Mouse (Mus musculus) stomach, embryonic 14.5 days (tissue): ENCODE data around the gene 5530401A14Rik. TPM values are rescaled to one million over a fixed set of nuclear protein-coding genes. Genes with fewer than 3 reads are reported as not detected.

Experiments
- ATAC-seq: fragments of 200-750 bp; cut with Nextera tagmentation; 2 replicates; pipeline ENCODE4 v1.8.0; 2017; ENCODE audit warnings: low read depth, moderate TSS enrichment; ENCODE audit not compliant: insufficient number of reproducible peaks, insufficient read depth, low FRiP score
- H3K27ac ChIP-seq: fragments of 300-500 bp; sonication (generic); 2 replicates; pipeline ENCODE4 v1.5.1; 2014; ENCODE audit warnings: mild to moderate bottlenecking, low read length, moderate library complexity, mixed read lengths
- H3K27me3 ChIP-seq: fragments of 300-500 bp; sonication (generic); 2 replicates; pipeline ENCODE4 v1.6.1; 2014; ENCODE audit warnings: low read length, control low read depth, mixed read lengths; ENCODE audit not compliant: control insufficient read depth, insufficient read depth
- H3K36me3 ChIP-seq: fragments of 300-500 bp; sonication (generic); 2 replicates; pipeline ENCODE4 v1.6.1; 2014; ENCODE audit warnings: mild to moderate bottlenecking, control low read depth, low read length, moderate library complexity, mixed read lengths; ENCODE audit not compliant: control insufficient read depth, insufficient read depth
- H3K4me1 ChIP-seq: fragments of 300-500 bp; sonication (generic); 2 replicates; pipeline ENCODE4 v1.6.1; 2014; ENCODE audit warnings: low read length, control low read depth, mixed read lengths; ENCODE audit not compliant: control insufficient read depth, insufficient read depth
- H3K4me2 ChIP-seq: fragments of 300-500 bp; sonication (generic); replicated peaks from 2 replicates; pipeline ENCODE4 v1.6.1; 2014; ENCODE audit warnings: low read depth, low read length, control low read depth
- H3K4me3 ChIP-seq: fragments of 300-500 bp; sonication (generic); 2 replicates; pipeline ENCODE4 v1.5.1; 2014; ENCODE audit warnings: low read depth, low read length, control low read depth
- H3K9ac ChIP-seq: fragments of 300-500 bp; sonication (generic); replicated peaks from 2 replicates; pipeline ENCODE4 v1.6.1; 2014; ENCODE audit warnings: low read depth, mild to moderate bottlenecking, control low read depth, low read length, moderate library complexity, mixed read lengths
- H3K9me3 ChIP-seq: fragments of 300-500 bp; sonication (generic); 2 replicates; pipeline ENCODE4 v1.6.1; 2016; ENCODE audit warnings: low read depth, low read length, control low read depth; ENCODE audit not compliant: control insufficient read depth
- WGBS: fragments of 180-500 bp; shearing (Covaris S2); extraction: QIAGEN DNeasy Blood & Tissue Kit; methylation state at CpG from one replicate; pipeline ENCODE4 v1.1.7; 2014; 5-methylcytosine and 5-hydroxymethylcytosine counted together
- polyA plus RNA-seq: library from polyadenylated mRNA; unstranded; fragments of >200 nt; fragmentation: Nextera tagmentation; extraction: Ambion mirVana; gene quantifications from 2 replicates; pipeline ENCODE4 v1.2.1, GENCODE M21; 2014

The 5530401A14Rik gene
- polyA plus RNA-seq, 1 experiment from 2014 or later: not detected

DNA sequence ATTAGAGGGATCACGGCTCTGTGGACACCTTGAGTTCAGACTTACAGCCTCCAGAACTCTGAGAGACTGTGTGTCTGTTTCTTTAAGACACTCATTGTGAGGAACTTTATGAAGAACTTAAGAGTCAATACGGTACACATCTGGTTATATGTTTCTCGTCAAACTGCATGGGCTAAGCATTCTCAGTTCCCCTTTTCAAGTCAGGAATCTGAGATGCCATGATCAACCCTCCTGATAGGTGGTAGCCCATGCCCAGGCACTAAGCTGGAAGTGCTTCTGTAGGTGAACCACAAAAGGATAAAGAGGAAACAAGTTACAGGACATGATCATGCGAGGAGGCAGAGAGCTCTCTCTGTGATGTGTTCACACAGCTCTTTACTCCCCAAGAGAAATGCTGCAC, 52.6 kb downstream of the 5530401A14Rik start:
- 80% methylated on average over 4 of the region's 4 CpGs for WGBS

DNA sequence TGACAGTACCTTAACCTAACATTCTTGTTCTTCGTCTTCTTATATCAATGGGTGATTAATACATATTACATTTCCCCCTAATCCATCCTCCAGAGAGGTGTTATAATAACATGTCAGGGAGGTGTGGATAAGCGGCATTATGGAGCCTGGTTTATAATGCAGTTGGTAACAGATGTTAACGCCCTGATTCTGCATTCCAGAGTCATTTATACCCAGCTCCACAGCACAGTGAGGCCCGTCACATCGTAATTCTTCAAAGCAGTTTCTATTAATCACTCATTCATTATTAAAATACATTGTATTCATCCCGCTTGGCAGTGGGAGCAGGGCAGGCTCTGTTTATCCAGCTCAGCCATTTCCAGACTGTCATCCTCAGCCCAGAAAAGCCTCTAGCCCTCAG, 55.0 kb downstream of the 5530401A14Rik start:
- Histone ChIP-seq H3K27me3 (no peaks in the 10 kb centered on the region), H3K4me3 (no peak overlapping the region), H3K9ac (no peak overlapping the region), H3K4me2 (no peak overlapping the region), H3K4me1 (no peaks in the 10 kb centered on the region), H3K36me3 (no peaks in the 10 kb centered on the region), H3K9me3 (no peaks in the 10 kb centered on the region), H3K27ac (no peak overlapping the region)
- WGBS: 15% methylated on average over 6 of the region's 6 CpGs
- no peak for ATAC-seq

More for the DNA sequence above, 52.6 kb downstream of the 5530401A14Rik start:
- H3K27ac ChIP-seq: no peak overlapping the region
- no peak overlapping the region for H3K4me2 ChIP-seq
- no peaks in the 10 kb centered on the region for H3K27me3 ChIP-seq
- ATAC-seq: no peak
- no peak overlapping the region for H3K9ac ChIP-seq
- H3K9me3 ChIP-seq: no peaks in the 10 kb centered on the region
- H3K4me3 ChIP-seq: no peak overlapping the region
- no peaks in the 10 kb centered on the region for H3K36me3 ChIP-seq
- no peaks in the 10 kb centered on the region for H3K4me1 ChIP-seq

DNA sequence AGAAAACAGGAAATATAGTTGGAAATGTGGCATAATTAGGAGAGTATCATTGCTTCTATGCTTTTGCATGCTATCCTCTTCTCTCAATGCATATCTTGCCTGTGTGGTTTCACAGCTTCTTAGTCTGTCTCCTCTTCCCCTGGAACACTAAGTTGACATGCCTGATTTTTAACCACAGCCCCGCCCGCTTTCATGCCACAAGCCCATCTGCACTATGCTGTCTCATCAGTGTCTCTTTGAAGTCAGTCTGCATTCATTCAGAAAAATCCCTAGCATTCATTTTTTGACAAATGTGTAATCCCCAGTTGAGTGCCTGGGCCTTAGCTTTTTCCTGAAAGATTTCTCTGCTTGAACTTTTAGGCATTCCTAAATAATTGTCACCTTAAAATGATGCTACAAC, 62.6 kb downstream of the 5530401A14Rik start:
- Histone ChIP-seq H3K36me3 (no peaks in the 10 kb centered on the region), H3K4me1 (no peaks in the 10 kb centered on the region), H3K27ac (no peak overlapping the region), H3K4me3 (no peak overlapping the region), H3K4me2 (no peak overlapping the region), H3K27me3 (no peaks in the 10 kb centered on the region), H3K9ac (no peak overlapping the region), H3K9me3 (no peaks in the 10 kb centered on the region)
- ATAC-seq: no peak
- 81% methylated on average over 2 of the region's 2 CpGs for WGBS

DNA sequence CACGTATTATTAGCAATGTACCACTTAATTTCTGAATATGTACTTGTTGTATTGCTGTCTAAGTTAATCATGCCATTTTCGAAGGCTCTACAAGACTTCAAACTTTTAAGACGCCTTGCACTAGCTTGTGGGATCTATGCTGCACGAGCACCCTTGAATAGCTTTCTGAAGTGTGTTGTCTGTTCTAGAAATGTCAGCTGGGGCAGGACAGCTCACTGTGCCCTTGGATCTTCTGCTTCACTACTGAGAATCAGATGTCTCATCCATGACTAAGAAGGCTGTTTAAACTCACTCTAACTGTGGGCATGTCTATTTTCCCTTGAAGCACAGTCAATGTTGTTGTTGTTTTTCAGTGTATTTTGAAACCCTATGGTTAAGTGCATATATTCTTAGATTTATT, 63.2 kb downstream of the 5530401A14Rik start:
- Histone ChIP-seq H3K4me3 (no peak overlapping the region), H3K9me3 (no peaks in the 10 kb centered on the region), H3K4me2 (no peak overlapping the region), H3K9ac (no peak overlapping the region), H3K27me3 (no peaks in the 10 kb centered on the region), H3K36me3 (no peaks in the 10 kb centered on the region), H3K27ac (no peak overlapping the region), H3K4me1 (no peaks in the 10 kb centered on the region)
- 86% methylated on average over 4 of the region's 4 CpGs for whole genome bisulfite sequencing
- ATAC-seq: no peak

DNA sequence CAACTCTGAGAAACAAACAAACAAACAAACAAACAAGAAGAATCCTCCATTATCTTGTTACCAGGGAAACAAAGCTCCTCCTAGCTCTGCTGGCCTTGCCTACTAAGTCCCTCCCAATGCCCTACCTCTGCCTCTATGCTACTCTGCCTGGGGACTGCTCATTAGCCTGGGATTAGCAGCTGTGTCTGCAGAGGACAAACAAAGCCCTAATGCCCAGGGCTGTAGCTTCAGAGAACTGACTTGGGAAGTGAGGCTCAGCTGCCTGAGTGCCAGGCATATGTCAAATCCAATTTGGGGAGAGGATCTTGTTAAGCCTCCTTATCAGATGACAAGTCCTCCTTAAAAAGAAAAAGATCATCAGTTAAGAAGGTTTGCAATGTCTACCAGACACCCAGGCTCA, 65.9 kb downstream of the 5530401A14Rik start:
- Histone ChIP-seq H3K4me3 (no peak overlapping the region), H3K9ac (no peak overlapping the region), H3K4me2 (no peak overlapping the region), H3K27me3 (no peaks in the 10 kb centered on the region), H3K36me3 (no peaks in the 10 kb centered on the region), H3K4me1 (no peaks in the 10 kb centered on the region), H3K9me3 (no peaks in the 10 kb centered on the region), H3K27ac (no peak overlapping the region)
- no peak for ATAC-seq

DNA sequence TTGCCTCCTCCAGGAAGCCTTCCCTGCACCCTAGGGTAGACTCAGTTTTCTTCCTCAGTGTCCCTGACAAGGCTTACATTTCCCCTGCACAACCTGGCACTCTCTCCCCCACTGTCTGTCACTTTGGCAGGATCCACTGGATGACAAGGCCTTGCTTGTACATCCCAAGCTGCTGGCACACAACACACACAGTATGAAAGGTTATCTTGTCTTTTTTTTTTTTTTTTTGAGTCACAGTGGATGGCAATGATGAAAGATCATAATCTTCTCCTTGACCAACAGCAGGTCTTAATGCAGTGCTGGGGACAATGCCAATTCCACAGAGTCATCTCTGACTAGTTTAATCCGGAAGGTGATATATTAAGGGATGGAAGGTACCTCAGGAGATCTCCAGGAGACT, 77.0 kb downstream of the 5530401A14Rik start:
- H3K27me3 ChIP-seq: no peaks in the 10 kb centered on the region
- H3K36me3 ChIP-seq: no peaks in the 10 kb centered on the region
- no peak overlapping the region for H3K9ac ChIP-seq
- no peaks in the 10 kb centered on the region for H3K4me1 ChIP-seq
- ATAC-seq: no peak
- H3K27ac ChIP-seq: no peak overlapping the region
- H3K9me3 ChIP-seq: no peaks in the 10 kb centered on the region
- WGBS: 81% methylated on average over 1 of the region's 1 CpGs
- no peak overlapping the region for H3K4me3 ChIP-seq
- H3K4me2 ChIP-seq: no peak overlapping the region

DNA sequence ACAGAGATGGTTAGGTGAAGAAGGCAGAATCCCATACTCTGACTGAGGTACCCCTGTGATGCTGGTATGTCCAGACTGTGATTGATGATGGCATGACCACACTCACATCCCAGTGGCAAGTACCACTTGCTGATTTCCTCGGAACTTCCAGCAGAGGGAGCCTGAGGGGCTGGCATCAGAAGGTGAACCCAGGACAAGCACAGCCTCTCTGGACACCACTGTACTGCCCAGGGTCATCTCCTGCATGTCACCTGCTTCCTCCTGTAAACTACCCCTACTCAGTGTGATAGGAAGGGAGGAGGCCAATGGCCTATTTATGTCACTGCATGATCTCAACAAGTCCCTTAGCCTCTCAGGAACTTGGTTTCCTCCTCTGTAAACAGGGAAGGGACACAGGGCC, 80.5 kb downstream of the 5530401A14Rik start:
- Histone ChIP-seq H3K27me3 (no peaks in the 10 kb centered on the region), H3K4me2 (no peak overlapping the region), H3K27ac (no peak overlapping the region), H3K9me3 (no peaks in the 10 kb centered on the region), H3K36me3 (no peaks in the 10 kb centered on the region), H3K4me1 (no peaks in the 10 kb centered on the region), H3K9ac (no peak overlapping the region), H3K4me3 (no peak overlapping the region)
- 0% methylated on average over 1 of the region's 1 CpGs for WGBS
- no peak for ATAC-seq

DNA sequence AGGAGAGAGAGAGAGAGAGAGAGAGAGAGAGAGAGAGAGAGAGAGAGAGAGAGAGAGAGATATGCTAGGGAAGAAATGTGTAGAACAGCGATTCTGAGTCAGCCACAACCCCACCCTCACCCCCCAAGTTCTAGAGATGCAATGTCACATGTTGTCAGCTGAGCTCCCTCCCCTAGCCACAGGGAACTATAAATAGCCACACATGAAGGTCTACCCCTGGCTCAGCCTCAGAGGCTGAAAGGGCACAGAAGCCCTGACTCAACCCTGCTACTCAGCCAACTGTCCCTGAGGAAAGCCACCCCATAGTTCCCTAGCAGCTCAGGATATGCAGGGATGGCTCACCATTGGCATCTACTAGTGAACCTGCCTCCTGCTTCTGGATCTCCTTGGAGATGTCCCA, 81.7 kb downstream of the 5530401A14Rik start:
- Histone ChIP-seq H3K4me3 (no peak overlapping the region), H3K4me1 (no peaks in the 10 kb centered on the region), H3K36me3 (no peaks in the 10 kb centered on the region), H3K9me3 (no peaks in the 10 kb centered on the region), H3K27me3 (no peaks in the 10 kb centered on the region), H3K27ac (no peak overlapping the region), H3K9ac (no peak overlapping the region), H3K4me2 (no peak overlapping the region)
- ATAC-seq: no peak
- 80% methylated on average over 1 of the region's 1 CpGs for WGBS
